Mouse (Mus musculus): ENCODE data around the gene Tedc1. TPM values are rescaled to one million over a fixed set of nuclear protein-coding genes. Genes with fewer than 3 reads are reported as not detected.

Gene Tedc1
- total and polyA plus RNA-seq, 2 experiments from 2014 or later: 4.3 to 8.8 TPM

- no peak for DNase-seq (ENCODE audit: low spot score)
Observed at GRCm38 (mm10) chr12:113207737-113208136, 51.5 kb downstream of the Tedc1 start.

GRCm38 (mm10) chr12:113210586-113211378 lies 54.6 kb downstream of the Tedc1 start:
- Histone ChIP-seq H3K27ac (ENCODE audit: low read depth, low read length) (no peak overlapping the region), H3K4me1 (ENCODE audit: insufficient read depth, low read length) (no peaks in the 10 kb centered on the region), H3K36me3 (ENCODE audit: insufficient read depth, low read length) (no peaks in the 10 kb centered on the region), H3K4me2 (ENCODE audit: low read depth, low read length, poor library complexity, severe bottlenecking) (no peak overlapping the region), H3K4me3 (ENCODE audit: low read depth, low read length) (no peak overlapping the region), H3K27me3 (ENCODE audit: insufficient read depth, low read length) (no peaks in the 10 kb centered on the region), H3K9ac (replicated peaks; ENCODE audit: low read length, poor library complexity, severe bottlenecking) (no peak overlapping the region), H3K9me3 (ENCODE audit: low read length) (no peaks in the 10 kb centered on the region)
- ATAC-seq (ENCODE audit: low FRiP score) (no peak), DNase-seq (ENCODE audit: low spot score) (no peak)
- TF ChIP-seq CTCF (IDR thresholded peaks at IDR 0.05): no peak
- WGBS: 89% methylated on average over 17 of the region's 17 CpGs

More at GRCm38 (mm10) chr12:113207737-113208136, 51.5 kb downstream of the Tedc1 start:
- no peak overlapping the region for H3K4me3 ChIP-seq (ENCODE audit: low read depth, low read length)
- H3K36me3 ChIP-seq (ENCODE audit: insufficient read depth, low read length): no peaks in the 10 kb centered on the region
- H3K9ac ChIP-seq (replicated peaks; ENCODE audit: low read length, poor library complexity, severe bottlenecking): no peak overlapping the region
- H3K4me2 ChIP-seq (ENCODE audit: low read depth, low read length, poor library complexity, severe bottlenecking): no peak overlapping the region
- no peak overlapping the region for H3K27ac ChIP-seq (ENCODE audit: low read depth, low read length)
- H3K9me3 ChIP-seq (ENCODE audit: low read length): no peaks in the 10 kb centered on the region
- ATAC-seq (ENCODE audit: low FRiP score): no peak
- WGBS: 81% methylated on average over 6 of the region's 6 CpGs
- H3K27me3 ChIP-seq (ENCODE audit: insufficient read depth, low read length): no peaks in the 10 kb centered on the region
- no peak for TF ChIP-seq CTCF (IDR thresholded peaks at IDR 0.05)
- H3K4me1 ChIP-seq (ENCODE audit: insufficient read depth, low read length): no peaks in the 10 kb centered on the region

- Histone ChIP-seq H3K27ac (ENCODE audit: low read depth, low read length) (no peak overlapping the region), H3K9ac (replicated peaks; ENCODE audit: low read length, poor library complexity, severe bottlenecking) (no peak overlapping the region), H3K4me3 (ENCODE audit: low read depth, low read length) (no peak overlapping the region), H3K4me2 (ENCODE audit: low read depth, low read length, poor library complexity, severe bottlenecking) (no peak overlapping the region), H3K27me3 (ENCODE audit: insufficient read depth, low read length) (no peaks in the 10 kb centered on the region), H3K36me3 (ENCODE audit: insufficient read depth, low read length) (no peaks in the 10 kb centered on the region), H3K4me1 (ENCODE audit: insufficient read depth, low read length) (no peaks in the 10 kb centered on the region), H3K9me3 (ENCODE audit: low read length) (no peaks in the 10 kb centered on the region)
- DNase-seq (ENCODE audit: low spot score) (no peak), ATAC-seq (ENCODE audit: low FRiP score) (no peak)
- no peak for TF ChIP-seq CTCF (IDR thresholded peaks at IDR 0.05)
- WGBS: 91% methylated on average over 5 of the region's 5 CpGs
Observed at GRCm38 (mm10) chr12:113211772-113212171, 55.6 kb downstream of the Tedc1 start.

DNA sequence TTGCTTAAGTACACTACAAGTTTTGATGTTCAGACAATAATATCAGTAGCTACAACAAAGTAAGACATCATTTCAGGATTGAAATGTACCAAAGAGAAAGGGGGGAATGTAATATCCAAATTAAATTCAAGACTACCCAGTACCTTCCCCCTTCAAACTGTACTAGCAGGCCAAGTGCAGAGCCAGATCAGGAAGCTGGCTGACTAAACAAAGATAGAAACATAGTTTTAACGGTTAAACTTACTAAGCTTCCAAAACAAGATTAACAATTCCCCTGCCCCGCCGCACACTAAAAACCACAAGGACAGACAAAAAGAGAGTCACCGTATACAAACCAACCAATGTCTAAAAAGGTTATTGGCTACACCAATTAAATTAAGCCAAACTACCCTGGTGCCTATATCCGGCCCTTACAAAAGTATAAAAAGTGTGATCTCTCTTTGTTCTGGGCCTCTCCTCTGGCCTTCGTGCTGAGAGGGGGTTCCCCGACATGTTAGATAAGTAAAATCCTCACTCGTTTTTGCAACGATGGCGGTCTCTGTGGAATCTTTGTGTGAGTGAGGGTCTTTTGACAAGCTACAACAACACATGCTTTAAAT lies 56.2 kb downstream of the Tedc1 start:
- TF ChIP-seq CTCF (IDR thresholded peaks at IDR 0.05): no peak
- no peak for ATAC-seq (ENCODE audit: low FRiP score)
- WGBS: 91% methylated on average over 10 of the region's 10 CpGs
- H3K4me1 ChIP-seq (ENCODE audit: insufficient read depth, low read length): no peaks in the 10 kb centered on the region
- H3K27me3 ChIP-seq (ENCODE audit: insufficient read depth, low read length): no peaks in the 10 kb centered on the region
- no peak overlapping the region for H3K9ac ChIP-seq (replicated peaks; ENCODE audit: low read length, poor library complexity, severe bottlenecking)
- no peak for DNase-seq (ENCODE audit: low spot score)
- H3K27ac ChIP-seq (ENCODE audit: low read depth, low read length): no peak overlapping the region
- no peak overlapping the region for H3K4me2 ChIP-seq (ENCODE audit: low read depth, low read length, poor library complexity, severe bottlenecking)
- no peak overlapping the region for H3K4me3 ChIP-seq (ENCODE audit: low read depth, low read length)
- H3K36me3 ChIP-seq (ENCODE audit: insufficient read depth, low read length): no peaks in the 10 kb centered on the region
- no peaks in the 10 kb centered on the region for H3K9me3 ChIP-seq (ENCODE audit: low read length)

DNA sequence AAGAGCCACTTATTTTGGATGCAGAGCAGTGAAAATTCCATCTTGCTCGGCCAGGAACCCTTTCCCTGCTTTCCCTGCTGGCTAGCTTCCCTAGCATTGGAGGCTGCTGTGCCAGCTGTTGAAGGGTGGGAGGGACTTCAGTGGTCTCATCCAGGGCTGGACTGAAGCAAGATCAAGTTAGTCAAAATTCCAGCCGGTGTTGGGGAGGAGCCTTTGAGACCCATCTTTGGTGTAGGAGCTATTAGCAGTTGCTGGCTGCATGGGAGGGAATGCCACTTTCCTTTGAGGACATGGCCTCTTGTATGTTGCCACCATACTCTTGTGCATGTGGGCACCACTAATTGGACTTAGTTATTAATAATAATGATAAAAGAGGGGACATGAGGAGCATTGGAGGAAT lies 57.0 kb downstream of the Tedc1 start:
- ATAC-seq (ENCODE audit: low FRiP score): no peak
- TF ChIP-seq CTCF (IDR thresholded peaks at IDR 0.05): no peak

DNA sequence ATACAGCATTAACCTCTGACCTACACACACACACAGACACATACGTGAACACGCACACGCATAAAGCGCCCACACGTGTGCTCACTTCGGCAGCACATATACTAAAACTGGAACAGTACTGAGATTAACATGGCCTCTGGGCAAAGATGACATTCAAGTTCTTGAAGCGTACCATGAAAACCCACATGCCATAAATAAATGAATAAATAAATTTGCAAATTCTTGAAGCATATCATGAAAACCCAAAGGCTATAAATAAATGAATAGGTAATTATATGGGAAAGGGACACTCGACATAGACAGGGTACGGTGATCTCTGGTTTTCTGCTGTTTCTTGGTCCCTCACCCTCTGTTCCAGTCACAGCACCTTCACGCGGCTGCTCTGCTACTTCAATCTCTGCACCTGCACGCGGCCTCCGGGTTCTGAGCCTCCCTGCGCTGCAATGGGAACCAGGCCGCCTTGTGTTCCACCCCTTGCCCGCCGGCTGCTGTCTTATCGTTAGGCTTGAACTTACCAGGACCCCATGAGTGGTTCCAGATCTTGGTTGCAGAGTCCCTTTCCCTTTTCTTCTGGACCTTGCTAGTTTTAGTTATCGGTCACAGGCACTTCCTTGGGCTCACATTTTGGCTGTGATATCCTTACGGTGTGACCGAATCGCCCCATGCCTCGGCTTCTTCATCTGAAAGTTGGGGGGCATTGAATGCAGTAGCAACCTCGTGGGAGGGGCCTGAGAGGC lies 58.0 kb downstream of the Tedc1 start:
- Histone ChIP-seq H3K4me2 (ENCODE audit: low read depth, low read length, poor library complexity, severe bottlenecking) (no peak overlapping the region), H3K36me3 (ENCODE audit: insufficient read depth, low read length) (no peaks in the 10 kb centered on the region), H3K4me1 (ENCODE audit: insufficient read depth, low read length) (no peaks in the 10 kb centered on the region), H3K27ac (ENCODE audit: low read depth, low read length) (no peak overlapping the region), H3K9me3 (ENCODE audit: low read length) (no peaks in the 10 kb centered on the region), H3K27me3 (ENCODE audit: insufficient read depth, low read length) (no peaks in the 10 kb centered on the region), H3K9ac (replicated peaks; ENCODE audit: low read length, poor library complexity, severe bottlenecking) (no peak overlapping the region), H3K4me3 (ENCODE audit: low read depth, low read length) (no peak overlapping the region)
- no peak for TF ChIP-seq CTCF (IDR thresholded peaks at IDR 0.05)
- no peak for ATAC-seq (ENCODE audit: low FRiP score)
- no peak for DNase-seq (ENCODE audit: low spot score)
- 88% methylated on average over 25 of the region's 25 CpGs for WGBS

More for the DNA sequence above, 57.0 kb downstream of the Tedc1 start:
- Histone ChIP-seq H3K36me3 (ENCODE audit: insufficient read depth, low read length) (no peaks in the 10 kb centered on the region), H3K9ac (replicated peaks; ENCODE audit: low read length, poor library complexity, severe bottlenecking) (no peak overlapping the region), H3K4me1 (ENCODE audit: insufficient read depth, low read length) (no peaks in the 10 kb centered on the region), H3K9me3 (ENCODE audit: low read length) (no peaks in the 10 kb centered on the region), H3K4me3 (ENCODE audit: low read depth, low read length) (no peak overlapping the region), H3K27ac (ENCODE audit: low read depth, low read length) (no peak overlapping the region), H3K27me3 (ENCODE audit: insufficient read depth, low read length) (no peaks in the 10 kb centered on the region), H3K4me2 (ENCODE audit: low read depth, low read length, poor library complexity, severe bottlenecking) (no peak overlapping the region)
- no peak for DNase-seq (ENCODE audit: low spot score)
- 74% methylated on average over 2 of the region's 2 CpGs for WGBS

Data from midbrain, postnatal 0 days (tissue).